Mouse (Mus musculus): ENCODE measurements around the gene Celsr1. TPM values are rescaled to one million over a fixed set of nuclear protein-coding genes. Genes with fewer than 3 reads are reported as not detected.
A peak's percentile ranks its signal among the peaks of the same experiment; 100 is the strongest.

Celsr1 gene
- total and polyA plus RNA-seq, 2 experiments from 2014 or later: 0.97 to 17.4 TPM

DNA sequence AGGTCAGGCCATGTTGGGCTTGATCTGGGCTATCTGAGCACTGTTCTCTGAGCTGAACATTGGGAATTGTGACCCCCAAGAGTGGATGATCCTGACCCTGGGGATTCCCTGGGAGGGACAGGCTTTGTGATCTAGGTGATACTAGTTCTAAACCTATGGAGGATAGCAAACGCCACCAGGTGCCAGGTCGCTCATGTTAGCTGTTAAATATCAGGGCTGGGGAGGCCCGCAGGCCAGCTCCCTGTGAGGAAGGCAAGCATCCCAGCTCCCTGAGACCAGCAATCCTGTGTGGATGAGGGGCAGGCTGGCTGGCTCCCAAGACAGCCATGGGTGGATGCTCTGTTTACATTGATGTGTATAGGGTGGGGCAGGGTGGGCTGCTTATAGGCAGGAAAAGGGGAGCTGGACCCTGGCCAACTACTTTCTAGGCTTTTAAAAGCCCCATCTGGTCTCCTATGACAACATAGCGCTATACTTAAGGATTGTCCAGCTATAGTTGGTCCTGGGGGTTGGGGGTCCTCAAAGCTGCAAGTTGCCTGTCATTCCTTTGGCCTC, 34.4 kb upstream of the Celsr1 start:
- H3K4me1 ChIP-seq (ENCODE audit: control insufficient read depth, insufficient read depth): peaks cover 53% of the 10 kb centered on the region

GRCm38 (mm10) chr15:86067581-86067910, 34.0 kb upstream of the Celsr1 start:
- H3K27ac ChIP-seq (ENCODE audit: low read depth): peak overlapping the region; percentile 61

More for the DNA sequence above, 34.4 kb upstream of the Celsr1 start:
- WGBS: 70% methylated on average over 4 of the region's 4 CpGs
- no peak overlapping the region for H3K9ac ChIP-seq (replicated peaks; ENCODE audit: low read depth, low read length)
- no peaks in the 10 kb centered on the region for H3K27me3 ChIP-seq (ENCODE audit: control insufficient read depth, insufficient read depth, low read length)
- H3K27ac ChIP-seq (ENCODE audit: low read depth): peak overlapping the region; percentile 59; the same call in 1 of the 2 replicates
- H3K36me3 ChIP-seq (replicated peaks; ENCODE audit: control insufficient read depth, insufficient read depth, low read length): no peaks in the 10 kb centered on the region
- no peak overlapping the region for H3K4me3 ChIP-seq (ENCODE audit: low read depth, low read length)
- no peaks in the 10 kb centered on the region for H3K9me3 ChIP-seq (replicated peaks; ENCODE audit: control insufficient read depth, low read length)
- ATAC-seq (ENCODE audit: insufficient read depth, low read depth) (no peak), DNase-seq (ENCODE audit: low spot score) (no peak)
- no peak overlapping the region for H3K4me2 ChIP-seq (ENCODE audit: low read depth, low read length)
- TF ChIP-seq EP300 (IDR thresholded peaks at IDR 0.05; ENCODE audit: low read depth): no peak
- TF ChIP-seq CTCF (IDR thresholded peaks at IDR 0.05; ENCODE audit: low read depth): no peak

GRCm38 (mm10) chr15:86066836-86067580, 33.4 kb upstream of the Celsr1 start:
- Histone ChIP-seq H3K27me3 (ENCODE audit: control insufficient read depth, insufficient read depth, low read length) (no peaks in the 10 kb centered on the region), H3K27ac (ENCODE audit: low read depth) (peak overlapping the region; percentile 61), H3K36me3 (replicated peaks; ENCODE audit: control insufficient read depth, insufficient read depth, low read length) (no peaks in the 10 kb centered on the region), H3K4me3 (ENCODE audit: low read depth, low read length) (no peak overlapping the region), H3K9ac (replicated peaks; ENCODE audit: low read depth, low read length) (no peak overlapping the region), H3K4me2 (ENCODE audit: low read depth, low read length) (0 out of 2 replicates have a peak overlapping the region, but pooled peaks have one; percentile 1), H3K9me3 (replicated peaks; ENCODE audit: control insufficient read depth, low read length) (no peaks in the 10 kb centered on the region), H3K4me1 (ENCODE audit: control insufficient read depth, insufficient read depth) (peaks cover 51% of the 10 kb centered on the region)
- ATAC-seq (ENCODE audit: insufficient read depth, low read depth): 0 out of 2 replicates have a peak, but pooled peaks have one; percentile 3
- no peak for TF ChIP-seq EP300 (IDR thresholded peaks at IDR 0.05; ENCODE audit: low read depth)
- TF ChIP-seq CTCF (IDR thresholded peaks at IDR 0.05; ENCODE audit: low read depth): no peak
- 32% methylated on average over 14 of the region's 14 CpGs for WGBS
- DNase-seq (ENCODE audit: low spot score): no peak

More at GRCm38 (mm10) chr15:86067581-86067910, 34.0 kb upstream of the Celsr1 start:
- TF ChIP-seq EP300 (IDR thresholded peaks at IDR 0.05; ENCODE audit: low read depth): no peak
- TF ChIP-seq CTCF (IDR thresholded peaks at IDR 0.05; ENCODE audit: low read depth): no peak
- Histone ChIP-seq H3K36me3 (replicated peaks; ENCODE audit: control insufficient read depth, insufficient read depth, low read length) (no peaks in the 10 kb centered on the region), H3K4me2 (ENCODE audit: low read depth, low read length) (0 out of 2 replicates have a peak overlapping the region, but pooled peaks have one; percentile 1), H3K4me1 (ENCODE audit: control insufficient read depth, insufficient read depth) (peaks cover 51% of the 10 kb centered on the region), H3K4me3 (ENCODE audit: low read depth, low read length) (no peak overlapping the region), H3K9ac (replicated peaks; ENCODE audit: low read depth, low read length) (no peak overlapping the region), H3K9me3 (replicated peaks; ENCODE audit: control insufficient read depth, low read length) (no peaks in the 10 kb centered on the region), H3K27me3 (ENCODE audit: control insufficient read depth, insufficient read depth, low read length) (no peaks in the 10 kb centered on the region)
- peak; percentile 55 for DNase-seq (ENCODE audit: low spot score)
- peak; percentile 60 for ATAC-seq (ENCODE audit: insufficient read depth, low read depth)
- WGBS: 42% methylated on average over 6 of the region's 6 CpGs

- Histone ChIP-seq H3K36me3 (replicated peaks; ENCODE audit: control insufficient read depth, insufficient read depth, low read length) (no peaks in the 10 kb centered on the region), H3K27ac (ENCODE audit: low read depth) (no peak overlapping the region), H3K4me2 (ENCODE audit: low read depth, low read length) (no peak overlapping the region), H3K9ac (replicated peaks; ENCODE audit: low read depth, low read length) (no peak overlapping the region), H3K4me1 (ENCODE audit: control insufficient read depth, insufficient read depth) (peaks cover 60% of the 10 kb centered on the region), H3K9me3 (replicated peaks; ENCODE audit: control insufficient read depth, low read length) (no peaks in the 10 kb centered on the region), H3K27me3 (ENCODE audit: control insufficient read depth, insufficient read depth, low read length) (no peaks in the 10 kb centered on the region), H3K4me3 (ENCODE audit: low read depth, low read length) (no peak overlapping the region)
- DNase-seq (ENCODE audit: low spot score) (no peak), ATAC-seq (ENCODE audit: insufficient read depth, low read depth) (no peak)
- 84% methylated on average over 4 of the region's 4 CpGs for WGBS
- no peak for TF ChIP-seq CTCF (IDR thresholded peaks at IDR 0.05; ENCODE audit: low read depth)
- no peak for TF ChIP-seq EP300 (IDR thresholded peaks at IDR 0.05; ENCODE audit: low read depth)
Measured at GRCm38 (mm10) chr15:86065367-86065766, 31.8 kb upstream of the Celsr1 start.

- Histone ChIP-seq H3K4me1 (ENCODE audit: control insufficient read depth, insufficient read depth) (peaks cover 60% of the 10 kb centered on the region), H3K27me3 (ENCODE audit: control insufficient read depth, insufficient read depth, low read length) (no peaks in the 10 kb centered on the region), H3K27ac (ENCODE audit: low read depth) (no peak overlapping the region), H3K36me3 (replicated peaks; ENCODE audit: control insufficient read depth, insufficient read depth, low read length) (no peaks in the 10 kb centered on the region), H3K4me3 (ENCODE audit: low read depth, low read length) (no peak overlapping the region), H3K9me3 (replicated peaks; ENCODE audit: control insufficient read depth, low read length) (no peaks in the 10 kb centered on the region), H3K4me2 (ENCODE audit: low read depth, low read length) (no peak overlapping the region), H3K9ac (replicated peaks; ENCODE audit: low read depth, low read length) (no peak overlapping the region)
- ATAC-seq (ENCODE audit: insufficient read depth, low read depth) (no peak), DNase-seq (ENCODE audit: low spot score) (no peak)
- TF ChIP-seq CTCF (IDR thresholded peaks at IDR 0.05; ENCODE audit: low read depth) (no peak), EP300 (IDR thresholded peaks at IDR 0.05; ENCODE audit: low read depth) (no peak)
- 85% methylated on average over 3 of the region's 3 CpGs for WGBS
Measured at GRCm38 (mm10) chr15:86064850-86065229, 31.3 kb upstream of the Celsr1 start.

Measured in heart, postnatal 0 days (tissue).